Mouse (Mus musculus) E14TG2a.4 (cell line): Measurements from ENCODE around the gene 1520401A03Rik.

Experiments used
- CTCF ChIP-seq: conservative IDR thresholded peaks from 2 replicates; pipeline ENCODE4 v1.5.1; 2014; ENCODE audit warnings: low read length
- NANOG ChIP-seq: IDR thresholded peaks from 2 replicates; pipeline ENCODE4 v1.6.1; 2014; ENCODE audit warnings: borderline replicate concordance, low read length, mixed read lengths

- TF ChIP-seq CTCF (no peak), NANOG (peak; percentile 5; the same call in 1 of the 2 replicates)
Measured at GRCm38 (mm10) chr17:23695801-23696200, 26.8 kb downstream of the 1520401A03Rik start.
